Mouse (Mus musculus) stomach, postnatal 0 days (tissue): ENCODE results near the gene Lgr5.

ENCODE experiments used
- CTCF ChIP-seq: IDR thresholded peaks from 2 replicates; pipeline ENCODE4 v1.5.1; 2016; ENCODE audit warnings: antibody characterized with exemption, low read depth, mild to moderate bottlenecking, moderate library complexity
- EP300 ChIP-seq: optimal IDR thresholded peaks from 2 replicates; pipeline ENCODE3; 2016; ENCODE audit warnings: antibody characterized with exemption

- TF ChIP-seq CTCF, result no peak
- TF ChIP-seq EP300, result no peak
Measured at GRCm38 (mm10) chr10:115478441-115479141, 109.0 kb downstream of the Lgr5 start.
